Comparison of ENCODE assay signal across 11 mouse cellular contexts in the genomic region with DNA sequence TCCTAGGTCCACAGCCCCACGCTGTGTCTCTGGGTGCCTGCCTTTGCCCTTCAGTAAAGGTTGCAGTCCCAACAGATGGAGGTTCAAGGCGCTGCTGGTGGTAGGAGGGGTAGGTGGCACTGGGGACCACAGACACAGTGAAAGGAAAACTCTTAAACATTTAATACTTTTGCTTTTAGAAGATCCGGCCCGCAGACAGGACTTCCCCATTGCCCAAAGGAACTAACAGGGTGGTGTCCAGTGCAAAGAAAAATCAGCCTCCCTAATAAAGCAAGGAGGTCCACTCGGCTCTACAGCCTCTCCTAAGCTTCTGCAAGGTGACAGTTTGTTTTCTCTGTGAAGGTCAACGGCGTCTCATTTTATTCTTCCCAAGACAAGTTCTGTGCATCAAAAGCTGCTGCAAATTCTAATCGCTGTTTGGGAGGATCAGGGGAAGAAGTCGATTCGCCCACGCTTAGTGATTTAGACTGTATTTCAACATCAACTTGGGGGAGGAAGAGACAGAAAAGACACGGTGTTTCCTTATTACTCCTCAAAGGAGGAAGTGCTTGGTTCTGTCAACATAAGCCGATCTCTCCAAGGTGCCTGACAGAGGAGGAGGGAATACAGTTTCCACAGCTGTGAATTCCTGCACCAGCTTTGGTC. TPM values are rescaled to one million over a fixed set of nuclear protein-coding genes. Genes with fewer than 3 reads are reported as not detected.
DNase-seq lines count a peak whose midpoint lies in the region; ATAC-seq and TF ChIP-seq lines count a peak whose summit lies in the region.
"Had no signal": no experiment of that assay in that cellular context is flagged by ENCODE, and none has a peak within 500 bp of the region (broad histone marks: within the 10 kb centered on the region; RNA-seq: fewer than 3 reads in every experiment).

No protein-coding gene starts in this region.

- TF ChIP-seq POLR2A in lung, adult 2 months (IDR thresholded peaks at IDR 0.05; ENCODE audit: borderline replicate concordance, extremely low read depth, low read depth, low read length): no peak

- WGBS in lung, embryonic 14.5 days: 72% methylated on average over 13 of the region's 13 CpGs
- WGBS in lung, adult 2 months: 61% methylated on average over 13 of the region's 13 CpGs
- 46% methylated on average over 13 of the region's 13 CpGs for WGBS in liver, embryonic 15.5 days (ENCODE audit: insufficient replicate concordance)
- 76% methylated on average over 13 of the region's 13 CpGs for WGBS in stomach, embryonic 15.5 days
- 91% methylated on average over 13 of the region's 13 CpGs for WGBS in forebrain, embryonic 12.5 days

- TF ChIP-seq CTCF in lung, embryonic 14.5 days (IDR thresholded peaks at IDR 0.05; ENCODE audit: low read depth): no peak
- TF ChIP-seq CTCF in lung, adult 2 months (IDR thresholded peaks at IDR 0.05; ENCODE audit: insufficient read depth, low read length): no peak

- no peak overlapping the region for H3K27ac ChIP-seq in lung, embryonic 14.5 days (ENCODE audit: low read depth)
- H3K27ac ChIP-seq in liver, embryonic 15.5 days (replicated peaks): peak overlapping the region; percentile 55
- peak overlapping the region; percentile 45 for H3K27ac ChIP-seq in stomach, embryonic 15.5 days
- H3K27ac ChIP-seq in forebrain, embryonic 12.5 days: no peak overlapping the region
- H3K27ac ChIP-seq: embryonic facial prominence, embryonic 13.5 days had no signal

- no peak overlapping the region for H3K4me2 ChIP-seq in lung, embryonic 14.5 days
- H3K4me2 ChIP-seq in liver, embryonic 15.5 days: peak overlapping the region; percentile 30; the same call in 1 of the 2 replicates
- no peak overlapping the region for H3K4me2 ChIP-seq in stomach, embryonic 15.5 days
- H3K4me2 ChIP-seq in forebrain, embryonic 12.5 days: no peak overlapping the region
- H3K4me2 ChIP-seq: embryonic facial prominence, embryonic 13.5 days had no signal

- ATAC-seq in lung, embryonic 14.5 days (ENCODE audit: insufficient read depth): no peak
- peak; percentile 45 for ATAC-seq in common myeloid progenitor, adult 5-6 weeks (replicated peaks; ENCODE audit: low read depth, poor library complexity, severe bottlenecking)
- ATAC-seq in liver, embryonic 15.5 days (ENCODE audit: insufficient read depth): no peak
- no peak for ATAC-seq in stomach, embryonic 15.5 days (ENCODE audit: insufficient read depth, low FRiP score, low read depth)
- ATAC-seq in forebrain, embryonic 12.5 days (ENCODE audit: low FRiP score): no peak

- no peaks in the 10 kb centered on the region for H3K9me3 ChIP-seq in lung, embryonic 14.5 days (ENCODE audit: low read depth, low read length)
- no peaks in the 10 kb centered on the region for H3K9me3 ChIP-seq in liver, embryonic 15.5 days (replicated peaks)
- no peaks in the 10 kb centered on the region for H3K9me3 ChIP-seq in stomach, embryonic 15.5 days
- H3K9me3 ChIP-seq in forebrain, embryonic 12.5 days: no peaks in the 10 kb centered on the region
- H3K9me3 ChIP-seq: embryonic facial prominence, embryonic 13.5 days had no signal

- DNase-seq in lung, embryonic 14.5 days: peak; percentile 9
- no peak for DNase-seq in lung, adult 2 months
- no peak for DNase-seq in left cerebral cortex, adult 18-20 months (ENCODE audit: low spot score in 2 of 2)
- DNase-seq: kidney, adult 18-20 months; layer of hippocampus, postnatal 36 days had no signal

- H3K4me1 ChIP-seq in lung, embryonic 14.5 days (ENCODE audit: insufficient read depth): no peaks in the 10 kb centered on the region
- peaks cover 8% of the 10 kb centered on the region; the same call in 1 of the 2 replicates for H3K4me1 ChIP-seq in lung, adult 2 months (ENCODE audit: control insufficient read depth, insufficient read depth, low read length)
- peaks cover 37% of the 10 kb centered on the region for H3K4me1 ChIP-seq in liver, embryonic 15.5 days (replicated peaks)
- no peaks in the 10 kb centered on the region for H3K4me1 ChIP-seq in stomach, embryonic 15.5 days
- H3K4me1 ChIP-seq in forebrain, embryonic 12.5 days: peaks cover 15% of the 10 kb centered on the region

- H3K9ac ChIP-seq in lung, embryonic 14.5 days: no peak overlapping the region
- no peak overlapping the region for H3K9ac ChIP-seq in liver, embryonic 15.5 days
- H3K9ac ChIP-seq in stomach, embryonic 15.5 days: no peak overlapping the region
- no peak overlapping the region for H3K9ac ChIP-seq in forebrain, embryonic 12.5 days
- H3K9ac ChIP-seq: embryonic facial prominence, embryonic 13.5 days had no signal

- no peak overlapping the region for H3K4me3 ChIP-seq in lung, embryonic 14.5 days (ENCODE audit: low read depth, low read length)
- no peak overlapping the region for H3K4me3 ChIP-seq in lung, adult 2 months (replicated peaks; ENCODE audit: extremely low read depth, low read depth, low read length)
- no peak overlapping the region for H3K4me3 ChIP-seq in liver, embryonic 15.5 days (replicated peaks)
- H3K4me3 ChIP-seq in stomach, embryonic 15.5 days (replicated peaks): no peak overlapping the region
- H3K4me3 ChIP-seq in forebrain, embryonic 12.5 days (replicated peaks): no peak overlapping the region
- H3K4me3 ChIP-seq: embryonic facial prominence, embryonic 13.5 days; myocyte had no signal

- no peaks in the 10 kb centered on the region for H3K36me3 ChIP-seq in lung, embryonic 14.5 days (ENCODE audit: insufficient read depth)
- H3K36me3 ChIP-seq in liver, embryonic 15.5 days (replicated peaks): 0 out of 2 replicates have a peak, but pooled peaks cover 15% of the 10 kb centered on the region
- 0 out of 2 replicates have a peak, but pooled peaks cover 6% of the 10 kb centered on the region for H3K36me3 ChIP-seq in stomach, embryonic 15.5 days
- 0 out of 2 replicates have a peak, but pooled peaks cover 9% of the 10 kb centered on the region for H3K36me3 ChIP-seq in forebrain, embryonic 12.5 days (replicated peaks)

- no peaks in the 10 kb centered on the region for H3K27me3 ChIP-seq in lung, embryonic 14.5 days (ENCODE audit: insufficient read depth, low read length)
- no peaks in the 10 kb centered on the region for H3K27me3 ChIP-seq in liver, embryonic 15.5 days
- no peaks in the 10 kb centered on the region for H3K27me3 ChIP-seq in stomach, embryonic 15.5 days (replicated peaks)
- no peaks in the 10 kb centered on the region for H3K27me3 ChIP-seq in forebrain, embryonic 12.5 days
- H3K27me3 ChIP-seq: embryonic facial prominence, embryonic 13.5 days had no signal

RNA-seq across cellular contexts. Expression of gene Fuca1, which starts 1.8 kb away (rescaled TPM):
- polyA plus RNA-seq in lung, embryonic 14.5 days (2014; fragmentation: Nextera tagmentation; extraction: Ambion mirVana): 65.1 and 72.7 TPM in 2 replicates
- 51.5 and 64.0 TPM in 2 replicates for polyA plus RNA-seq in lung, adult 2 months (2012; rRNA removed)
- 70.8 and 71.5 TPM in 2 replicates for total RNA-seq in common myeloid progenitor, adult 5-6 weeks (2017)
- polyA plus RNA-seq in liver, embryonic 15.5 days (2015; fragmentation: Nextera tagmentation; extraction: Ambion mirVana): 24.0 and 29.4 TPM in 2 replicates
- 93.2 and 96.3 TPM in 2 replicates for polyA plus RNA-seq in stomach, embryonic 15.5 days (2015; fragmentation: Nextera tagmentation; extraction: Ambion mirVana)
- total RNA-seq in left cerebral cortex, adult 18-20 months (2021): 10 to 100 TPM; 33.6 to 36.5 TPM
- polyA plus RNA-seq in forebrain, embryonic 12.5 days (2016; fragmentation: Nextera tagmentation; extraction: Ambion mirVana): 38.1 and 45.0 TPM in 2 replicates

RNA-seq across cellular contexts. Expression of gene Cnr2, which starts 23.6 kb away (rescaled TPM):
- 0.71 and 0.73 TPM in 2 replicates for polyA plus RNA-seq in lung, embryonic 14.5 days (2014; fragmentation: Nextera tagmentation; extraction: Ambion mirVana)
- 7.3 and 9.1 TPM in 2 replicates for polyA plus RNA-seq in lung, adult 2 months (2012; rRNA removed)
- total RNA-seq in common myeloid progenitor, adult 5-6 weeks (2017): 9.4 and 10.9 TPM in 2 replicates
- 2.8 and 3.0 TPM in 2 replicates for polyA plus RNA-seq in liver, embryonic 15.5 days (2015; fragmentation: Nextera tagmentation; extraction: Ambion mirVana)
- 0.71 and 0.90 TPM in 2 replicates for polyA plus RNA-seq in stomach, embryonic 15.5 days (2015; fragmentation: Nextera tagmentation; extraction: Ambion mirVana)
- total RNA-seq in left cerebral cortex, adult 18-20 months (2021): not detected
- polyA plus RNA-seq in forebrain, embryonic 12.5 days (2016; fragmentation: Nextera tagmentation; extraction: Ambion mirVana): 0.32 and 0.36 TPM in 2 replicates
- polyA plus RNA-seq: myocyte had no signal

RNA-seq across cellular contexts. Expression of gene Hmgcl, which starts 27.5 kb away (rescaled TPM):
- 71.7 and 78.1 TPM in 2 replicates for polyA plus RNA-seq in lung, embryonic 14.5 days (2014; fragmentation: Nextera tagmentation; extraction: Ambion mirVana)
- 43.8 and 49.6 TPM in 2 replicates for polyA plus RNA-seq in lung, adult 2 months (2012; rRNA removed)
- total RNA-seq in common myeloid progenitor, adult 5-6 weeks (2017): 23.8 and 48.2 TPM in 2 replicates
- 91.4 and 96.5 TPM in 2 replicates for polyA plus RNA-seq in liver, embryonic 15.5 days (2015; fragmentation: Nextera tagmentation; extraction: Ambion mirVana)
- polyA plus RNA-seq in stomach, embryonic 15.5 days (2015; fragmentation: Nextera tagmentation; extraction: Ambion mirVana): 88.5 and 90.4 TPM in 2 replicates
- 10 to 100 TPM; 36.0 to 36.7 TPM for total RNA-seq in left cerebral cortex, adult 18-20 months (2021)
- polyA plus RNA-seq in forebrain, embryonic 12.5 days (2016; fragmentation: Nextera tagmentation; extraction: Ambion mirVana): 52.3 and 55.8 TPM in 2 replicates

RNA-seq across cellular contexts. Expression of gene Gale, which starts 44.8 kb away (rescaled TPM):
- 27.0 and 30.3 TPM in 2 replicates for polyA plus RNA-seq in lung, embryonic 14.5 days (2014; fragmentation: Nextera tagmentation; extraction: Ambion mirVana)
- polyA plus RNA-seq in lung, adult 2 months (2012; rRNA removed): 19.5 and 25.0 TPM in 2 replicates
- 4.1 and 4.2 TPM in 2 replicates for total RNA-seq in common myeloid progenitor, adult 5-6 weeks (2017)
- polyA plus RNA-seq in liver, embryonic 15.5 days (2015; fragmentation: Nextera tagmentation; extraction: Ambion mirVana): 38.6 and 46.9 TPM in 2 replicates
- polyA plus RNA-seq in stomach, embryonic 15.5 days (2015; fragmentation: Nextera tagmentation; extraction: Ambion mirVana): 90.9 and 92.1 TPM in 2 replicates
- total RNA-seq in left cerebral cortex, adult 18-20 months (2021): 10 to 100 TPM; 25.0 to 28.0 TPM
- polyA plus RNA-seq in forebrain, embryonic 12.5 days (2016; fragmentation: Nextera tagmentation; extraction: Ambion mirVana): 28.3 and 30.9 TPM in 2 replicates

RNA-seq across cellular contexts. Expression of gene Pnrc2, which starts 45.1 kb away (rescaled TPM):
- 191 and 206 TPM in 2 replicates for polyA plus RNA-seq in lung, embryonic 14.5 days (2014; fragmentation: Nextera tagmentation; extraction: Ambion mirVana)
- polyA plus RNA-seq in lung, adult 2 months (2012; rRNA removed): 13.6 and 21.0 TPM in 2 replicates
- 146 and 189 TPM in 2 replicates for total RNA-seq in common myeloid progenitor, adult 5-6 weeks (2017)
- 77.1 and 78.3 TPM in 2 replicates for polyA plus RNA-seq in liver, embryonic 15.5 days (2015; fragmentation: Nextera tagmentation; extraction: Ambion mirVana)
- 172 and 178 TPM in 2 replicates for polyA plus RNA-seq in stomach, embryonic 15.5 days (2015; fragmentation: Nextera tagmentation; extraction: Ambion mirVana)
- 10 to 100 TPM; 39.6 to 52.7 TPM for total RNA-seq in left cerebral cortex, adult 18-20 months (2021)
- 196 and 199 TPM in 2 replicates for polyA plus RNA-seq in forebrain, embryonic 12.5 days (2016; fragmentation: Nextera tagmentation; extraction: Ambion mirVana)

Comparison
In these comparisons a context has a peak if more than half of its experiments do, and no peak if none do; other contexts are left out.
1. H3K27ac ChIP-seq: peak in liver, embryonic 15.5 days (single experiment) and stomach, embryonic 15.5 days (single experiment); none in lung, embryonic 14.5 days (single experiment) and forebrain, embryonic 12.5 days (single experiment).